9 mouse cellular contexts compared by ENCODE assay signal in genomic region chr5:86191356-86191755, GRCm38 (mm10). TPM values are rescaled to one million over a fixed set of nuclear protein-coding genes. Genes with fewer than 3 reads are reported as not detected.
A peak's percentile ranks its signal among the peaks of the same experiment; 100 is the strongest.
DNase-seq lines count a peak whose midpoint lies in the region; ATAC-seq and TF ChIP-seq lines count a peak whose summit lies in the region.
"Had no signal": no experiment of that assay in that cellular context is flagged by ENCODE, and none has a peak within 500 bp of the region (broad histone marks: within the 10 kb centered on the region; RNA-seq: fewer than 3 reads in every experiment).

No protein-coding gene starts in this region.

- no peak for TF ChIP-seq POLR2A in cerebellum, adult 2 months (IDR thresholded peaks at IDR 0.05; ENCODE audit: borderline replicate concordance, insufficient read depth, low read length)

- H3K36me3 ChIP-seq in liver, embryonic 11.5 days (ENCODE audit: control insufficient read depth, insufficient read depth, low read length) = no peaks in the 10 kb centered on the region
- no peaks in the 10 kb centered on the region for H3K36me3 ChIP-seq in liver, embryonic 12.5 days
- no peaks in the 10 kb centered on the region for H3K36me3 ChIP-seq in forebrain, embryonic 13.5 days (ENCODE audit: poor library complexity, severe bottlenecking)
- no peaks in the 10 kb centered on the region for H3K36me3 ChIP-seq in midbrain, embryonic 13.5 days

- peak in 1 of 2 experiments; percentile 36 for DNase-seq in cerebellum, adult 2 months
- no peak for DNase-seq in cerebellum, adult 11-12 months
- DNase-seq in liver, embryonic 11.5 days (ENCODE audit: low spot score) = no peak
- no peak for DNase-seq in right cerebral cortex, postnatal 25 days
- no peak for DNase-seq in urinary bladder, postnatal 25 days (ENCODE audit: low spot score)

- peak; percentile 21; the same call in 1 of the 2 replicates for TF ChIP-seq CTCF in cerebellum, adult 2 months (IDR thresholded peaks at IDR 0.05; ENCODE audit: borderline replicate concordance, insufficient read depth, low read depth, low read length)

- H3K27ac ChIP-seq in cerebellum, adult 2 months (ENCODE audit: insufficient read depth, low read length) = no peak overlapping the region
- no peak overlapping the region for H3K27ac ChIP-seq in liver, embryonic 11.5 days (ENCODE audit: low read depth, low read length)
- H3K27ac ChIP-seq in liver, embryonic 12.5 days = no peak overlapping the region
- H3K27ac ChIP-seq in forebrain, embryonic 13.5 days = no peak overlapping the region
- no peak overlapping the region for H3K27ac ChIP-seq in midbrain, embryonic 13.5 days

- ATAC-seq in liver, embryonic 11.5 days (replicated peaks; ENCODE audit: low FRiP score) = peak; percentile 18; the same call in 1 of the 2 replicates
- ATAC-seq in liver, embryonic 12.5 days = no peak
- peak; percentile 48; the same call in 1 of the 2 replicates for ATAC-seq in forebrain, embryonic 13.5 days
- 0 out of 2 replicates have a peak, but pooled peaks have one; percentile 50 for ATAC-seq in midbrain, embryonic 13.5 days

- H3K4me2 ChIP-seq in liver, embryonic 11.5 days = no peak overlapping the region
- no peak overlapping the region for H3K4me2 ChIP-seq in liver, embryonic 12.5 days
- no peak overlapping the region for H3K4me2 ChIP-seq in forebrain, embryonic 13.5 days
- H3K4me2 ChIP-seq in midbrain, embryonic 13.5 days (replicated peaks) = no peak overlapping the region

- no peak overlapping the region for H3K4me3 ChIP-seq in cerebellum, adult 2 months (replicated peaks; ENCODE audit: insufficient read depth, low read depth, low read length)
- H3K4me3 ChIP-seq in liver, embryonic 11.5 days (ENCODE audit: low read depth, low read length) = no peak overlapping the region
- H3K4me3 ChIP-seq in liver, embryonic 12.5 days = no peak overlapping the region
- no peak overlapping the region for H3K4me3 ChIP-seq in forebrain, embryonic 13.5 days
- H3K4me3 ChIP-seq in midbrain, embryonic 13.5 days (replicated peaks) = no peak overlapping the region

- 9% methylated on average over 4 of the region's 4 CpGs for WGBS in cerebellum, adult 2 months
- 19% methylated on average over 4 of the region's 4 CpGs for WGBS in liver, embryonic 11.5 days
- 12% methylated on average over 4 of the region's 4 CpGs for WGBS in liver, embryonic 12.5 days (ENCODE audit: insufficient replicate concordance)
- 26% methylated on average over 4 of the region's 4 CpGs for WGBS in forebrain, embryonic 13.5 days
- WGBS in midbrain, embryonic 13.5 days = 16% methylated on average over 4 of the region's 4 CpGs

- no peaks in the 10 kb centered on the region for H3K4me1 ChIP-seq in cerebellum, adult 2 months (ENCODE audit: control insufficient read depth, insufficient read depth, low read length)
- H3K4me1 ChIP-seq in liver, embryonic 11.5 days (replicated peaks; ENCODE audit: control insufficient read depth, insufficient read depth, low read length) = no peaks in the 10 kb centered on the region
- no peaks in the 10 kb centered on the region for H3K4me1 ChIP-seq in liver, embryonic 12.5 days
- H3K4me1 ChIP-seq in forebrain, embryonic 13.5 days = no peaks in the 10 kb centered on the region
- no peaks in the 10 kb centered on the region for H3K4me1 ChIP-seq in midbrain, embryonic 13.5 days (replicated peaks)

- no peaks in the 10 kb centered on the region; the same call in 1 of the 2 replicates for H3K27me3 ChIP-seq in cerebellum, adult 2 months (ENCODE audit: control insufficient read depth, insufficient read depth, low read length)
- no peaks in the 10 kb centered on the region for H3K27me3 ChIP-seq in liver, embryonic 11.5 days (replicated peaks; ENCODE audit: control insufficient read depth, insufficient read depth, low read length)
- no peaks in the 10 kb centered on the region for H3K27me3 ChIP-seq in liver, embryonic 12.5 days (replicated peaks)
- H3K27me3 ChIP-seq in forebrain, embryonic 13.5 days = no peaks in the 10 kb centered on the region
- H3K27me3 ChIP-seq in midbrain, embryonic 13.5 days = no peaks in the 10 kb centered on the region

- no peaks in the 10 kb centered on the region for H3K9me3 ChIP-seq in liver, embryonic 11.5 days (ENCODE audit: control insufficient read depth, low read length)
- H3K9me3 ChIP-seq in liver, embryonic 12.5 days (replicated peaks) = no peaks in the 10 kb centered on the region
- H3K9me3 ChIP-seq in forebrain, embryonic 13.5 days (replicated peaks) = no peaks in the 10 kb centered on the region
- no peaks in the 10 kb centered on the region for H3K9me3 ChIP-seq in midbrain, embryonic 13.5 days

- no peak overlapping the region for H3K9ac ChIP-seq in liver, embryonic 11.5 days (ENCODE audit: low read depth, low read length)
- no peak overlapping the region for H3K9ac ChIP-seq in liver, embryonic 12.5 days
- H3K9ac ChIP-seq in forebrain, embryonic 13.5 days = no peak overlapping the region
- no peak overlapping the region for H3K9ac ChIP-seq in midbrain, embryonic 13.5 days (replicated peaks)

RNA-seq across cellular contexts. Expression of gene Gnrhr, which starts 6.3 kb away (rescaled TPM):
- polyA plus RNA-seq in cerebellum, adult 2 months (2012; rRNA removed) = not detected in 2 replicates
- not detected in 2 replicates for polyA plus RNA-seq in liver, embryonic 11.5 days (2014; fragmentation: Nextera tagmentation; extraction: Ambion mirVana)
- polyA plus RNA-seq in liver, embryonic 12.5 days (2016; fragmentation: Nextera tagmentation; extraction: Ambion mirVana) = not detected in 2 replicates
- not detected in 2 replicates for polyA plus RNA-seq in forebrain, embryonic 13.5 days (2015; fragmentation: Nextera tagmentation; extraction: Ambion mirVana)
- not detected in 2 replicates for polyA plus RNA-seq in midbrain, embryonic 13.5 days (2015; fragmentation: Nextera tagmentation; extraction: Ambion mirVana)
- polyA plus RNA-seq: heart, embryonic 16.5 days had no signal

RNA-seq across cellular contexts. Expression of gene Uba6, which starts 18.8 kb away (rescaled TPM):
- polyA plus RNA-seq in cerebellum, adult 2 months (2012; rRNA removed) = 8.1 and 8.4 TPM in 2 replicates
- 14.7 and 16.0 TPM in 2 replicates for polyA plus RNA-seq in liver, embryonic 11.5 days (2014; fragmentation: Nextera tagmentation; extraction: Ambion mirVana)
- polyA plus RNA-seq in liver, embryonic 12.5 days (2016; fragmentation: Nextera tagmentation; extraction: Ambion mirVana) = 7.2 and 7.3 TPM in 2 replicates
- polyA plus RNA-seq in forebrain, embryonic 13.5 days (2015; fragmentation: Nextera tagmentation; extraction: Ambion mirVana) = 12.8 and 14.1 TPM in 2 replicates
- 13.4 and 14.3 TPM in 2 replicates for polyA plus RNA-seq in midbrain, embryonic 13.5 days (2015; fragmentation: Nextera tagmentation; extraction: Ambion mirVana)
